Mouse (Mus musculus): ENCODE measurements around the gene Shq1.

The Shq1 gene

GRCm38 (mm10) chr6:100629086-100629485 is 41.9 kb downstream of the Shq1 start:
- TF ChIP-seq GATA4 (IDR thresholded peaks at IDR 0.05; ENCODE audit: insufficient replicate concordance, low read length), result no peak

- TF ChIP-seq GATA4 (IDR thresholded peaks at IDR 0.05; ENCODE audit: insufficient replicate concordance, low read length), result no peak
Measured at GRCm38 (mm10) chr6:100628223-100628622, 42.7 kb downstream of the Shq1 start.

- TF ChIP-seq GATA4 (IDR thresholded peaks at IDR 0.05; ENCODE audit: insufficient replicate concordance, low read length), result no peak
Measured at GRCm38 (mm10) chr6:100623922-100624321, 47.0 kb downstream of the Shq1 start.

- TF ChIP-seq GATA4 (IDR thresholded peaks at IDR 0.05; ENCODE audit: insufficient replicate concordance, low read length), result no peak
Measured at GRCm38 (mm10) chr6:100622861-100623507, 48.0 kb downstream of the Shq1 start.

GRCm38 (mm10) chr6:100620411-100620810 is 50.5 kb downstream of the Shq1 start:
- TF ChIP-seq GATA4 (IDR thresholded peaks at IDR 0.05; ENCODE audit: insufficient replicate concordance, low read length), result no peak

GRCm38 (mm10) chr6:100619309-100619708 is 51.6 kb downstream of the Shq1 start:
- no peak for TF ChIP-seq GATA4 (IDR thresholded peaks at IDR 0.05; ENCODE audit: insufficient replicate concordance, low read length)

- TF ChIP-seq GATA4 (IDR thresholded peaks at IDR 0.05; ENCODE audit: insufficient replicate concordance, low read length), result no peak
Measured at GRCm38 (mm10) chr6:100616133-100616532, 54.8 kb downstream of the Shq1 start.

GRCm38 (mm10) chr6:100613593-100614267 is 57.2 kb downstream of the Shq1 start:
- TF ChIP-seq GATA4 (IDR thresholded peaks at IDR 0.05; ENCODE audit: insufficient replicate concordance, low read length), result no peak

GRCm38 (mm10) chr6:100610897-100611575 is 59.9 kb downstream of the Shq1 start:
- TF ChIP-seq GATA4 (IDR thresholded peaks at IDR 0.05; ENCODE audit: insufficient replicate concordance, low read length), result no peak

- TF ChIP-seq GATA4 (IDR thresholded peaks at IDR 0.05; ENCODE audit: insufficient replicate concordance, low read length), result no peak
Measured at GRCm38 (mm10) chr6:100610182-100610581, 60.8 kb downstream of the Shq1 start.

- no peak for TF ChIP-seq GATA4 (IDR thresholded peaks at IDR 0.05; ENCODE audit: insufficient replicate concordance, low read length)
Measured at GRCm38 (mm10) chr6:100609256-100609655, 61.7 kb downstream of the Shq1 start.

- TF ChIP-seq GATA4 (IDR thresholded peaks at IDR 0.05; ENCODE audit: insufficient replicate concordance, low read length), result no peak
Measured at GRCm38 (mm10) chr6:100608429-100608828, 62.5 kb downstream of the Shq1 start.

GRCm38 (mm10) chr6:100606805-100607204 is 64.2 kb downstream of the Shq1 start:
- TF ChIP-seq GATA4 (IDR thresholded peaks at IDR 0.05; ENCODE audit: insufficient replicate concordance, low read length), result no peak

GRCm38 (mm10) chr6:100603702-100604101 is 67.3 kb downstream of the Shq1 start:
- TF ChIP-seq GATA4 (IDR thresholded peaks at IDR 0.05; ENCODE audit: insufficient replicate concordance, low read length), result no peak

- TF ChIP-seq GATA4 (IDR thresholded peaks at IDR 0.05; ENCODE audit: insufficient replicate concordance, low read length), result no peak
Measured at GRCm38 (mm10) chr6:100601634-100602033, 69.3 kb downstream of the Shq1 start.

- no peak for TF ChIP-seq GATA4 (IDR thresholded peaks at IDR 0.05; ENCODE audit: insufficient replicate concordance, low read length)
Measured at GRCm38 (mm10) chr6:100593857-100594256, 77.1 kb downstream of the Shq1 start.

All from liver, adult (tissue).